Mouse (Mus musculus): ENCODE measurements at regions not wholly inside any gene's neighbourhood (a gene's known extent, or its start where the extent isn't known, plus 50 kb on each side); places are given as distances from the start of the nearest gene placed in this dataset.

DNA sequence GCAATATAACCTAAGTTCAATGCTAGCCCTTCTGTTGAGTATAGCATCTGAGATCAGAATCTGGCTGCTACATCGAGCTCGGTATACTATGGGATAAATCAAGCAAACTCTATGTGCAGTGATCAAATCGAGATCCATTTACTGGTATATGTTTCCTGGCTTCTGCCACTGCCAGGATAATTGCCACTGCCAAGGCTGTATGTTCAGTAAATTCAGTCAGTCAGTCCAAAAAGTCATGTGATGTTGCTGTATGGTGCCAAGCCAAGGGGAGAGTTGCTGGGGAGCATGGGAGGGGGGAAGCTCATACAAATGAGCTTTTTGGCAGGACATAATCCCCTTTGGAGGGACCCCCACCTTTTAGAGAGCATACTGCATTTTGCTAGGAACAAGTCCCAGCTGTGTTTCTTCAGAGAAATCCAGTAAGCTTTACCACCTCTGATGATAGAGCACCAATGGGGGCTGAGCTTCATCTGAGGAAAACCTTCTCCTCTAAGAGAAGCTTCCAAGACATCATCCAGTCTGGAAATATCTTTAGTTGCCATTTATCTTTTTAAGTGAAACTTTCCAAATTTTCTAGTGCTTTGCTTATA is 389.3 kb upstream of the Plscr5 start:
- TF ChIP-seq POLR2A (IDR thresholded peaks at IDR 0.05; ENCODE audit: borderline replicate concordance, insufficient read depth, low read length): no peak
- TF ChIP-seq CTCF (IDR thresholded peaks at IDR 0.05; ENCODE audit: borderline replicate concordance, insufficient read depth, low read depth, low read length): no peak
